Mouse (Mus musculus): ENCODE results near the gene Rprml. TPM values are rescaled to one million over a fixed set of nuclear protein-coding genes. Genes with fewer than 3 reads are reported as not detected.

The Rprml gene
- polyA plus RNA-seq (2012; rRNA removed) = 3.3 and 3.4 TPM in 2 replicates

DNA sequence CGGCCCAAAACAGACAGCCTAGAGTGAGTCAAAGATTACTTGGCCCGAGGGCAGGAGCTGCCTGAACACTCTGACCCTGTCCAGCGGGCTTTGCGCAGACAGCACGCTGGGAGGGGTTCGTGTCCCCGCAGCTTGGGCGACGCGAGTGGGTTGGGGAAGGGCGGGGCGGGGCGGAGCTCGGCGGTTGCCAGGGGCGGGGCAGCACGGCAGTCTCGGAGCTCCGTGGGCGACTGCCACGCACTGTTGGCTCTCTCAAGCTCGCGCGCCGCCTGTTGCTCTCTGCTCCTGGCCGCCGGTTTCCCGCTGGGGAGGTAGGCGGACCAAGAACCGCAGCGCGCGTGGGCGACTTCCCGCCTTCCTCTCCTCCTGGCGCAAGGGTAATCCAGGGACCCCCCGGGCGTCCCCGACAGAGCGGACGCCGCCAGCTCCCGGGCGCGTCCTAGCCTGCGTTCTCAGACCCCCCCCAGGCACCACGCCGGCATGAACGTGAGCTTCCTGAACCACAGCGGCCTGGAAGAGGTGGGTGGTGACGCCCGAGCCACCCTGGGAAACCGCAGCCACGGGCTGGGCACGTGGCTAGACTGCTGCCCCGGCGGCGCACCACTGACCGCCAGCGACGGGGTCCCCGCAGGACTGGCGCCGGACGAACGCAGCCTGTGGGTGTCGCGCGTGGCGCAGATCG, at the start of gene Rprml:
Gene Rprml, plus strand, starts transcription at position 270 of the 682 bp plus-strand sequence.

DNA sequence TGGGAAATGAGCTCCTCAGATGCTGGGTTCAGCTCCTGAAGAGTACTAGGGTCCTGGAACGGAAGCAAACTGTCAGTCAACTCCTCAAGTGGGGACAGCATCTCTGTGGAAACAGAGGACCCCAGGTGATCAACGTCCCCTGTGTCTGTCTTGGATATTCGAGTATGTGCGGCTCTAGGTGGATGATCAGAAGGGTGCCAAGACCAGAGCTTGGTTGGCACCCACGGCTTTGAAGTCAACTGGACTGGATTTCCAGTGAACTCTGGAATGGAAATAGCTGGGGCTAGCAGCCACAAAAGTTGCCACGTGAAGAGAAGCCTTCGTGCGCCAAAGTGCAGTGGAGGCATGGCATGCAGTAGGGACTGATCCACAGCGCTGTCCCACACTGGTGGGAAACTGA, 28.3 kb upstream of the Rprml start, which contains the start of gene Gm884:
Gene Gm884, minus strand, starts transcription at position 101 of the 400 bp plus-strand sequence.

DNA sequence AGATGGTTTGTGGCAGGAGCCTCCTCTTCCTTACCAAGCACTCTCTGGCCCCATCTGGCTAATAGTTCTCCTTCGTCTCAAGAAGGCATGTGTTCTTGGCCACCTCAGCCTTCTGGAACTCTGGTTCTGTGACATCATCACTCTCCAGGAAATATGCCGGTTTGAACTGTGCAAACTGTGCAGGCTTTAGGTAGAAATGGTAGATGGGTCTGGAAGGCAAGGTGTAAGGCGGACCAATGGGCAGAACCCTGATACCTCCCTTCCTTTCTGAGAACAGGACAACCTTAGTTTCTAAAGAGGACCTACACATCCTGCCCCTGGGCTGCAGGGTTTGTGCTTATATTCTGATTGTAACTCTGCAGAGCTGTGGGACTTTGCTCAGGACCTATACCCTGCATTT, 10.6 kb upstream of the Rprml start, which contains the start of gene Lyzl6:
Gene Lyzl6, minus strand, starts transcription at position 101 of the 400 bp plus-strand sequence.

DNA sequence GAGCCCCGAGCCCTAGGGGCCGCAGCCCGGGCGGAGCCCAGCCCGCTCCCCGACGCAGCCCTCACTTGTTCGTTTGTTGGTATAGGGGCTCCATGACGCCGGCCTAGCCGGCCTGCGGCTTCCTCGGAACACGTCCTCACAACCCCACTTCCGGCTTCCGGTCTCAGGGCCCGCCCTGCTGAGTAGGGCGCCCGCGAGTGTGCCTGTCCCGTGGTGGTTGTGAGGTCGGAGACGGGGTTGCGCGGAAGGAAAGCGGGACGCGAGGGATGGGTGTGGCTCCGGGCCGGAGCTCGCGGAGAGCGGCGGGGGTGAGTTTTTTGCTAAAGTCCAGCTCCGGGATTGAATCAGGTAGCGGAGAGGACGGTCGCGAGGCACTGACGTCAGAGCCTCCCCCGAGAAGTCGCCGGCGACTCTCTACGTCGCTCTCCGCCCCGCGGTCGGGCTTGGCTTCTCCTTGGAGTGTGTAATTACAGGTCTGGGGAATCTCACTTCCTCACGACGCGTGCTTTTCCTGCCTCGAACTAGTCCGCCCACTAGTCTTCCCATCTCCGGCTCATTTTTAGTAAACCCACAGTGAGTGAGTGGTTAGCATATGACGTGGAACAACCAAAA, 48.3 kb downstream of the Rprml start, which contains the start of gene Gosr2:
Gene Gosr2, minus strand, starts transcription at position 334 of the 612 bp plus-strand sequence.

Other genes starting within 250 kb of the Rprml start
- 25.9 and 28.9 TPM in 2 replicates for gene Plekhm1, start 236.9 kb upstream of the Rprml start, polyA plus RNA-seq (2012; rRNA removed)
- not detected in 2 replicates for gene Lrrc37a, start 145.0 kb upstream of the Rprml start, polyA plus RNA-seq (2012; rRNA removed)
- gene Gm884, start 28.4 kb upstream of the Rprml start, polyA plus RNA-seq (2012; rRNA removed) = not detected in 2 replicates
- gene Lyzl6, start 10.7 kb upstream of the Rprml start, polyA plus RNA-seq (2012; rRNA removed) = not detected in 2 replicates
- gene Gosr2, start 48.3 kb downstream of the Rprml start, polyA plus RNA-seq (2012; rRNA removed) = 37.7 and 43.3 TPM in 2 replicates
- gene Wnt9b, start 100.3 kb downstream of the Rprml start, polyA plus RNA-seq (2012; rRNA removed) = 0.02 TPM in 1 of 2 replicates, not detected in the other
- 0.03 TPM in 1 of 2 replicates, not detected in the other for gene Wnt3, start 124.6 kb downstream of the Rprml start, polyA plus RNA-seq (2012; rRNA removed)

Measured in colon, adult 2 months (tissue).